Mouse (Mus musculus): Measurements from ENCODE around the gene Farsb.

DNA sequence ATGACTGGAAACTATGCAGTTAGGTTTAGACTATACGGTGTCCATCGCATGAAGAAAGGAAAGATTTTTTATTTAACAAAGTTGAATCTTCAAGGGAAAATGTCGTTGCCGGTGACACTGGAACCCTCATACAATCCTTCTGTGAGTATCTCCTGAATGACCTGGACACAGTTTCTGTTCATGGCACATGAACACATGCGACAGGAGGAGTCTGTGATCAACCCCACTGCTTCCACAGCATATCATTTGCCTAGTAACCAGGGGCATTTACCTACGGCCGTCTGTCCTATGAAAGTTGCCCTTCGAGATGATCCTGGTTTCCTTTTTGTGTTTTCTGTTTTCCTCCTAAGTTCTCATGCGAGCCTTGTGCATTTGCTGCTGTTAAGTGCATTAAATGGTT is 55.2 kb downstream of the Farsb start:
- TF ChIP-seq CTCF (conservative IDR thresholded peaks at IDR 0.05; ENCODE audit: low read length) (no peak), POU5F1 (IDR thresholded peaks at IDR 0.05; ENCODE audit: borderline replicate concordance, low read length) (no peak)

Data from E14TG2a.4 (cell line).